Mouse (Mus musculus): ENCODE measurements around the gene Tns1. TPM values are rescaled to one million over a fixed set of nuclear protein-coding genes. Genes with fewer than 3 reads are reported as not detected.

Gene Tns1
- polyA plus RNA-seq, 1 experiment from 2014 or later: 28.8 TPM

GRCm38 (mm10) chr1:74098004-74099000 lies 25.9 kb downstream of the Tns1 start:
- no peaks in the 10 kb centered on the region for H3K36me3 ChIP-seq (ENCODE audit: control insufficient read depth, insufficient read depth, low read length)
- peak overlapping the region; percentile 43 for H3K4me3 ChIP-seq (ENCODE audit: low read depth, low read length)
- no peaks in the 10 kb centered on the region for H3K4me1 ChIP-seq (replicated peaks; ENCODE audit: control insufficient read depth, insufficient read depth)
- H3K9ac ChIP-seq (ENCODE audit: low read length): peak overlapping the region; percentile 61
- DNase-seq (ENCODE audit: low spot score): peak; percentile 67
- TF ChIP-seq CTCF (IDR thresholded peaks at IDR 0.05; ENCODE audit: low read depth) (peak; percentile 65), EP300 (optimal IDR thresholded peaks at IDR 0.05) (no peak)
- H3K27ac ChIP-seq (replicated peaks): no peak overlapping the region
- peak overlapping the region; percentile 84 for H3K4me2 ChIP-seq (replicated peaks; ENCODE audit: low read depth)
- H3K27me3 ChIP-seq (ENCODE audit: control insufficient read depth, insufficient read depth, low read length): no peaks in the 10 kb centered on the region
- H3K9me3 ChIP-seq (ENCODE audit: control insufficient read depth, low read length): no peaks in the 10 kb centered on the region
- ATAC-seq (ENCODE audit: low FRiP score, low TSS enrichment): peak; percentile 23
- 1% methylated on average over 56 of the region's 58 CpGs for WGBS

DNA sequence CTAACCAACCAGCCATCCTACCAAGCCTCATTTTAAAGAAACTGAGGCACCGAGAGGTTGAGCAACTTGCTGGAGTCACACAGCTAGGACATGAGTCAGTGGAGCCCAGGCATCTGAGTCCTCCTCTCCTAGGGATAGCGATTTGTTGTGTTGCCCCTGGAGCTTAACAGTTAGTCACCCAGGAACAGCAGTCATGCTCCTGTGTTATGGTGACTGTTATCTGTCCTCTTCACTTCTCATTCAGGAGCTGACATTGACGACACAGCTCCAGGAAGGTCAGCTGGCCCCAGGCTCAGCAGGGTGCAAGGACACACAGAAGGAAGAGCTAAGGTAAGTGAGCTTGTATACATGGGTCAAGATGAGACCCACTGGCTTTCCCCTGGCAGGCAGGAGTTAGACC lies 28.5 kb downstream of the Tns1 start:
- Histone ChIP-seq H3K9me3 (ENCODE audit: control insufficient read depth, low read length) (no peaks in the 10 kb centered on the region), H3K4me2 (replicated peaks; ENCODE audit: low read depth) (no peak overlapping the region), H3K4me1 (replicated peaks; ENCODE audit: control insufficient read depth, insufficient read depth) (no peaks in the 10 kb centered on the region), H3K36me3 (ENCODE audit: control insufficient read depth, insufficient read depth, low read length) (no peaks in the 10 kb centered on the region), H3K27ac (replicated peaks) (no peak overlapping the region), H3K9ac (ENCODE audit: low read length) (no peak overlapping the region), H3K4me3 (ENCODE audit: low read depth, low read length) (no peak overlapping the region), H3K27me3 (ENCODE audit: control insufficient read depth, insufficient read depth, low read length) (no peaks in the 10 kb centered on the region)
- no peak for ATAC-seq (ENCODE audit: low FRiP score, low TSS enrichment)
- no peak for DNase-seq (ENCODE audit: low spot score)
- 73% methylated on average over 3 of the region's 3 CpGs for WGBS
- TF ChIP-seq EP300 (optimal IDR thresholded peaks at IDR 0.05): no peak

- Histone ChIP-seq H3K36me3 (ENCODE audit: control insufficient read depth, insufficient read depth, low read length) (no peaks in the 10 kb centered on the region), H3K27me3 (ENCODE audit: control insufficient read depth, insufficient read depth, low read length) (no peaks in the 10 kb centered on the region), H3K9ac (ENCODE audit: low read length) (no peak overlapping the region), H3K27ac (replicated peaks) (no peak overlapping the region), H3K9me3 (ENCODE audit: control insufficient read depth, low read length) (no peaks in the 10 kb centered on the region), H3K4me1 (replicated peaks; ENCODE audit: control insufficient read depth, insufficient read depth) (no peaks in the 10 kb centered on the region), H3K4me2 (replicated peaks; ENCODE audit: low read depth) (no peak overlapping the region), H3K4me3 (ENCODE audit: low read depth, low read length) (no peak overlapping the region)
- TF ChIP-seq CTCF (IDR thresholded peaks at IDR 0.05; ENCODE audit: low read depth): no peak
- no peak for TF ChIP-seq EP300 (optimal IDR thresholded peaks at IDR 0.05)
- WGBS: 64% methylated on average over 6 of the region's 6 CpGs
- DNase-seq (ENCODE audit: low spot score): no peak
- ATAC-seq (ENCODE audit: low FRiP score, low TSS enrichment): no peak
Measured at GRCm38 (mm10) chr1:74095296-74095695, 29.0 kb downstream of the Tns1 start.

GRCm38 (mm10) chr1:74094497-74095270 lies 29.6 kb downstream of the Tns1 start:
- WGBS: 42% methylated on average over 7 of the region's 7 CpGs
- ATAC-seq (ENCODE audit: low FRiP score, low TSS enrichment): no peak
- Histone ChIP-seq H3K27me3 (ENCODE audit: control insufficient read depth, insufficient read depth, low read length) (no peaks in the 10 kb centered on the region), H3K27ac (replicated peaks) (no peak overlapping the region), H3K36me3 (ENCODE audit: control insufficient read depth, insufficient read depth, low read length) (no peaks in the 10 kb centered on the region), H3K4me3 (ENCODE audit: low read depth, low read length) (no peak overlapping the region), H3K4me2 (replicated peaks; ENCODE audit: low read depth) (no peak overlapping the region), H3K4me1 (replicated peaks; ENCODE audit: control insufficient read depth, insufficient read depth) (no peaks in the 10 kb centered on the region), H3K9me3 (ENCODE audit: control insufficient read depth, low read length) (no peaks in the 10 kb centered on the region), H3K9ac (ENCODE audit: low read length) (no peak overlapping the region)
- DNase-seq (ENCODE audit: low spot score): no peak
- TF ChIP-seq EP300 (optimal IDR thresholded peaks at IDR 0.05) (no peak), CTCF (IDR thresholded peaks at IDR 0.05; ENCODE audit: low read depth) (no peak)

- TF ChIP-seq CTCF (IDR thresholded peaks at IDR 0.05; ENCODE audit: low read depth) (no peak), EP300 (optimal IDR thresholded peaks at IDR 0.05) (no peak)
- H3K9me3 ChIP-seq (ENCODE audit: control insufficient read depth, low read length): no peaks in the 10 kb centered on the region
- H3K4me2 ChIP-seq (replicated peaks; ENCODE audit: low read depth): no peak overlapping the region
- ATAC-seq (ENCODE audit: low FRiP score, low TSS enrichment) (no peak), DNase-seq (ENCODE audit: low spot score) (no peak)
- H3K36me3 ChIP-seq (ENCODE audit: control insufficient read depth, insufficient read depth, low read length): no peaks in the 10 kb centered on the region
- no peak overlapping the region for H3K27ac ChIP-seq (replicated peaks)
- no peaks in the 10 kb centered on the region for H3K27me3 ChIP-seq (ENCODE audit: control insufficient read depth, insufficient read depth, low read length)
- no peak overlapping the region for H3K4me3 ChIP-seq (ENCODE audit: low read depth, low read length)
- 79% methylated on average over 5 of the region's 5 CpGs for WGBS
- no peak overlapping the region for H3K9ac ChIP-seq (ENCODE audit: low read length)
- H3K4me1 ChIP-seq (replicated peaks; ENCODE audit: control insufficient read depth, insufficient read depth): no peaks in the 10 kb centered on the region
Measured at GRCm38 (mm10) chr1:74093447-74093846, 30.8 kb downstream of the Tns1 start.
